Mouse (Mus musculus) stomach, embryonic 16.5 days (tissue): ENCODE data around the gene Hoxa3. TPM values are rescaled to one million over a fixed set of nuclear protein-coding genes. Genes with fewer than 3 reads are reported as not detected.
A peak's percentile ranks its signal among the peaks of the same experiment; 100 is the strongest.

Experiments
- ATAC-seq: fragments of 200-750 bp; cut with Nextera tagmentation; 2 replicates; pipeline ENCODE4 v1.8.0; 2017; ENCODE audit warnings: moderate number of reproducible peaks, moderate TSS enrichment; ENCODE audit not compliant: insufficient read depth, low FRiP score
- H3K27ac ChIP-seq: fragments of 300-500 bp; sonication (generic); 2 replicates; pipeline ENCODE4 v1.5.1; 2014; ENCODE audit warnings: low read length
- H3K27me3 ChIP-seq: fragments of 300-500 bp; sonication (generic); 2 replicates; pipeline ENCODE4 v1.6.1; 2014; ENCODE audit warnings: low read length, control low read depth, mixed read lengths; ENCODE audit not compliant: control insufficient read depth, insufficient read depth
- H3K36me3 ChIP-seq: fragments of 300-500 bp; sonication (generic); 2 replicates; pipeline ENCODE4 v1.6.1; 2014; ENCODE audit warnings: low read length; ENCODE audit not compliant: control insufficient read depth, insufficient read depth
- H3K4me1 ChIP-seq: fragments of 300-500 bp; sonication (generic); 2 replicates; pipeline ENCODE4 v1.6.1; 2014; ENCODE audit warnings: low read length, control low read depth, mixed read lengths; ENCODE audit not compliant: control insufficient read depth, insufficient read depth
- H3K4me2 ChIP-seq: fragments of 300-500 bp; sonication (generic); 2 replicates; pipeline ENCODE4 v1.6.1; 2014; ENCODE audit warnings: low read depth, low read length, mixed read lengths
- H3K4me3 ChIP-seq: fragments of 300-500 bp; sonication (generic); replicated peaks from 2 replicates; pipeline ENCODE4 v1.5.1; 2014; ENCODE audit warnings: mild to moderate bottlenecking, low read length
- H3K9ac ChIP-seq: fragments of 300-500 bp; sonication (generic); 2 replicates; pipeline ENCODE4 v1.6.1; 2014; ENCODE audit warnings: low read length
- H3K9me3 ChIP-seq: fragments of 300-500 bp; sonication (generic); replicated peaks from 2 replicates; pipeline ENCODE4 v1.6.1; 2016; ENCODE audit warnings: low read length, control low read depth; ENCODE audit not compliant: control insufficient read depth
- WGBS: fragments of 180-500 bp; shearing (Covaris S2); extraction: QIAGEN DNeasy Blood & Tissue Kit; methylation state at CpG from one replicate; pipeline ENCODE4 v1.1.7; 2014; 5-methylcytosine and 5-hydroxymethylcytosine counted together
- polyA plus RNA-seq: library from polyadenylated mRNA; unstranded; fragments of >200 nt; fragmentation: Nextera tagmentation; extraction: Ambion mirVana; gene quantifications from 2 replicates; pipeline ENCODE4 v1.2.1, GENCODE M21; 2015

Gene Hoxa3
- polyA plus RNA-seq, 1 experiment from 2014 or later, result 6.0 TPM

DNA sequence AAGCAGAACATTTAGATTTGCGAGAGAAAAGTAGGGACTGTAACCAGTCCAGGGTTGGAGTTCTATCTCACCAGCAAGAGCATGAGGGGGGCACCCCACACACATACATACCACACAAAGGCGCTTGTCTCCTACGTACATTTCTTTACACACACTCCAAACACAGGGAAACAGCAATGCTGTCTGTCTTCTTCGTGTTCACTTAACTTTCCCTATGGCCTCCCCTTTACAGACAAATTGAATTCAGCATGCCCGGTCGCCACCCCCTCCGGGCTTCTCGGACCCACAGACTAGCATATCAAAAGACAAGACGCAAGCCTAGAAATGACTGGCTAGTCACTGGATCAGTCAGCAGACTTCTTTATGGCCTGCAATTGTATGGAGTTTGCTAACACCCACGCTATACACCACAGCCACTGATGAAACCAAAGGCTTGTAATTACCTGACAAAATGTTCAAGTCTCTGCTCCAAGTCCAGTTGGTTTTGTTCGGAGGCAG lies 32.9 kb downstream of the Hoxa3 start:
- Histone ChIP-seq H3K4me1 (peaks cover 33% of the 10 kb centered on the region), H3K9me3 (no peaks in the 10 kb centered on the region), H3K27ac (peak overlapping the region; percentile 98), H3K4me2 (peak overlapping the region; percentile 71), H3K4me3 (peak overlapping the region; percentile 60), H3K36me3 (no peaks in the 10 kb centered on the region), H3K9ac (peak overlapping the region; percentile 91), H3K27me3 (no peaks in the 10 kb centered on the region)
- 24% methylated on average over 11 of the region's 11 CpGs for WGBS
- ATAC-seq, result no peak

DNA sequence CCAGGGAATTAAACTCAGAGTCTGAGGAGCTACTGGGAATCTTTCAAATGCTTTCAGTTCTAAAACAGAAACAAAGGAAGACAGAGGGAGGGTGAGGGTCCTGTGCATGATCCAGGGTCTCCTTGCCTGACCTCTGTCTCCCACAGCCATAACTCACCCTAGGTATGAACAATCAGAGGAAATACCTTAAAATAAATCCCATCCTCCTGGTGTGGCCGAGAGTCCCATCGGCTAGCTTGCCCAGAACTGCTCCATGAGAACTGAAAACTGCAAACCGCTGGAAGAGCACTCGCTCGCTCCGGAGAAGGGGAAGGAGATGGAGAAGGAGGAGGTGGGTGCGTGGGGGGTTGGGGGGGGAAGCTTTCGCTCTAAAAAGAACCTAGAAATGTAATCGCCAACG lies 33.4 kb downstream of the Hoxa3 start:
- H3K4me1 ChIP-seq, result peaks cover 30% of the 10 kb centered on the region
- WGBS, result 13% methylated on average over 10 of the region's 10 CpGs

DNA sequence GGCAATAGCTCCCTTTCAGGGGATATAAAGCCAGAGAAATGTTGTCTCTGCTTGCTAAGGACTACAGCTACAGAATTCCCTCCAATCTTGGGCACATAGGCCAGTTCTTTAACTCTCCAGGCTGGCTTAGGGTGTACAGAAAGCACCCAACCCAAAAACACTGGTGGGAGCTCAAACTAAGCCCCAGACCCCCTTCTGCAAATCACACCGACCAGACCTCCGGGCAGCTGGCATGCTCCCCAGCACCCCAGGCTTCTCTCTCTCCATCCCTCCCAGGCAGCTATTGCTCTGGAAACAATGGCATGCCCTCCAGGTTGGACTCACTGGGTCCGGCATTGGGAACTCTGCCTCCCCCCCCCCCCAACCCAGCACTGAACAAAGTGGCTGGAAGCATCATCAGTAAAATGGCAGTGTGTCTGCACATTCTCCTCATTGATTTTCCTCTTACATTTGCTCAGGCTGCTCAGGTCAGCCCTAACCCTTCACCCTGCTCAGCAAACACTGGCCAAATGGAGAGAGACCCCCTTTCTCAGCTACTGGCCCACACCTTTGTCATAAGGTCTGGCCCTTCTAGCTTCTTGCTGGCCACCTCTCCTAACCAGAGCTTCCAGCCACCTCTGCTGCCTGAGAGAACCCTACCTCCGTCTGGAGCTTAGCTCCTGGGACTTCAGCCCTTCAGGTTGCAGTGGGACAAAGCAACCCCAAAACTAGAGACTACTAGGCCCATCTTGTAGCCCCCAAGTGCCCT lies 34.0 kb downstream of the Hoxa3 start:
- peak overlapping the region; percentile 71 for H3K4me2 ChIP-seq
- no peaks in the 10 kb centered on the region for H3K36me3 ChIP-seq
- no peaks in the 10 kb centered on the region for H3K9me3 ChIP-seq
- H3K4me3 ChIP-seq, result peak overlapping the region; percentile 60
- H3K27ac ChIP-seq, result peak overlapping the region; percentile 98
- H3K9ac ChIP-seq, result peak overlapping the region; percentile 91
- WGBS, result 17% methylated on average over 4 of the region's 4 CpGs
- peaks cover 24% of the 10 kb centered on the region for H3K4me1 ChIP-seq
- H3K27me3 ChIP-seq, result no peaks in the 10 kb centered on the region
- ATAC-seq, result no peak

More for the DNA sequence above, 33.4 kb downstream of the Hoxa3 start:
- peak overlapping the region; percentile 71 for H3K4me2 ChIP-seq
- no peak for ATAC-seq
- no peaks in the 10 kb centered on the region for H3K27me3 ChIP-seq
- H3K27ac ChIP-seq, result peak overlapping the region; percentile 98
- no peaks in the 10 kb centered on the region for H3K9me3 ChIP-seq
- no peaks in the 10 kb centered on the region for H3K36me3 ChIP-seq
- peak overlapping the region; percentile 91 for H3K9ac ChIP-seq
- peak overlapping the region; percentile 60 for H3K4me3 ChIP-seq

DNA sequence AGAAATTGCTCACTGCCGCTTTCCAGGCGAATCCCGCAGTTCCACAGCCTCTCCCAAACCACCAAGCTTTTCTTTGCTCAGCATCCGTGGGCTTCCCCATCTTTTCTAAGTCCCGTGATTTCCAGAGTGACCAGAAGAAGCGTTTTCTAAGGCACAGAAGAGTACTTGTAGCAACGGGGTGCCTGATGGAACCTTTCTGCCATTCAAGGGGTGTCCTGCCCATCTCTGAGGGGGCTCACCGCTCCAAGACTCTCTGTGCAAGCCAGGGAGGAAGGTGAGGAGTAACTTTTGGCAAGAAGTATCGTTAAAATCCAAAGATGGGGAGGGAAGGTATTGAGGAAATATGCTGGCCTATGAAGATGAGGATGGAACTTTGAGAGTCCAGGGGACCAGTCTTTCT lies 35.3 kb downstream of the Hoxa3 start:
- Histone ChIP-seq H3K4me3 (peak overlapping the region; percentile 60), H3K9me3 (no peaks in the 10 kb centered on the region), H3K4me2 (peak overlapping the region; percentile 71), H3K9ac (peak overlapping the region; percentile 91), H3K36me3 (no peaks in the 10 kb centered on the region), H3K27me3 (no peaks in the 10 kb centered on the region), H3K27ac (peak overlapping the region; percentile 98), H3K4me1 (peaks cover 17% of the 10 kb centered on the region)
- 16% methylated on average over 9 of the region's 9 CpGs for WGBS
- no peak for ATAC-seq

DNA sequence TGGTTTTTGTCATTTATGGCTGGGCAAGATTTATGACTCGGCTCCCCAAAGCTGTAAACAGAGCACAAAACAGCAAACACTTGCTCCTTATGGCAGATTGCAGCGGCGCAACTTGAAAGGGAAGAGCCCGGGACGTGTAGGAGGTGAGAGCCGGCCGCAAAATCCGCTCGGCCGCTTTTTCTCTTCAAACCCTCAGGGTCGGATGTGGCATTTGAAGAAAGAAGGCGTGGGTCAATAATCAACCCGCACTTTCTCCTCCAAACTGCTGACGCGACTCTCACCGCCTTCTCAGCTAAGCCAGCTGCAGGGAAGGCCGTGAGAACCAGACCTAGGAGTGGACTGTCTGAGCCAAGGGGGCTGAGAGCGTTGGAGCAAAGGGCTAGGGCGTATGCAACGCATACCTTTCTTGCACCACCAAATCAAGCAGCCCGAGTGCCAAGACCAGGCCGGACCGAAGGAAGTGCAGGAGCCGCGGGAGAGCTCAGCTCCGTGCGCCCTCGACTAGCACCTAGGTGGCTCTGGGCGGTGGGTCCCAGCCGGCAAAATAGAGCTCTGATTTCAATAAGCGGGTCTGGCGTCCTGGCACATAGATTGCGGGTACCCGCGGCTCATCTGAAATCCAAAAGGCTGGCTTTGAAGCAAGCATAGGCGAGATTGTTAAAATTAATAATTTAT lies 35.9 kb downstream of the Hoxa3 start, which contains the start of gene 5730596B20Rik:
Gene 5730596B20Rik, plus strand, starts transcription at position 438 of the 675 bp plus-strand sequence.
- 2% methylated on average over 36 of the region's 36 CpGs for WGBS
- peak within 1 kb of the TSS; percentile 71 for H3K4me2 ChIP-seq
- H3K9me3 ChIP-seq, result no peaks in the 10 kb centered on the region
- H3K4me1 ChIP-seq, result peaks cover 20% of the 10 kb centered on the region
- H3K4me3 ChIP-seq, result peak within 1 kb of the TSS; percentile 60
- no peaks in the 10 kb centered on the region for H3K36me3 ChIP-seq
- peak within 1 kb of the TSS; percentile 98 for H3K27ac ChIP-seq
- H3K27me3 ChIP-seq, result no peaks in the 10 kb centered on the region
- no peak for ATAC-seq
- peak within 1 kb of the TSS; percentile 91 for H3K9ac ChIP-seq

DNA sequence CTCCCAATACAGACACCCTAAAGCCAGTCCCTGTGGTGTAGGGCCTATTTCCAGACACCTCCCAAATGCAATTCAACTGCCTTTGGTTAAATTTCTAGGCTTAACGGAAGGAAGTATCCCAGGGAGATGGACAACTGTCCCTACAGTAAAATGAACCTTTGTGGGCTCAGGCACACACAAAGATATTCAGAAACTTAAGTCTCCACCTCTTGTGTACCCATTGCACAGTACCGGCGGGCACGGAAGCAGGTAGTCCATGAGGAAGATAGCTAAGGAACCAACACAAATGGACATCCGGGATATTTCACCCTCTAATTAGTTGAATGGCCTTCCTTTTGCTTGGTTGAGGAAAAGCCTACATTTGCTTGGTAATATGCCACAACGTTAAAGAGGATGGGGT lies 36.7 kb downstream of the Hoxa3 start:
- no peaks in the 10 kb centered on the region for H3K36me3 ChIP-seq
- H3K4me3 ChIP-seq, result peak overlapping the region; percentile 60
- no peaks in the 10 kb centered on the region for H3K9me3 ChIP-seq
- no peaks in the 10 kb centered on the region for H3K27me3 ChIP-seq
- peak overlapping the region; percentile 98 for H3K27ac ChIP-seq
- peaks cover 21% of the 10 kb centered on the region for H3K4me1 ChIP-seq
- peak overlapping the region; percentile 91 for H3K9ac ChIP-seq
- ATAC-seq, result no peak
- WGBS, result 4% methylated on average over 6 of the region's 6 CpGs
- H3K4me2 ChIP-seq, result peak overlapping the region; percentile 71

DNA sequence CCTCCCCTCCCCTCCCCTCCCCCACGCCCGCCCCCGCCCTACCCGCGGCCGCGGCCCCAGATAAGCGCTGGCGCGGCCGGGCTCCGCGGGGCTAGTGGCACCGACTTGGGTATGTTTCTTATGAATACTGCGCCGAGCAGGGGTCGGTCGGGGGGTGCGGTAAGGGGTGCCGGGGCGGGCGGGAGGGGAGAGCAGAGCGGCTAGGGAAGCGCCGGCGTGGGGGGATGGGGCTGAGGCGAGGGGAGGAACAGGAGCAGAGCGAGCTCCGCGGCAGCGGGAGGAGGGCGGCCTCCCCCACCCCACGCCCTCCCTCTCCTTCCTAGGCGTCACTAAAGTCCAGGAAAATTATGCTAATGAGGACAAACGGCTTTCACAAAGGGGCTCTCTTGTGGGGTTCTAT lies 37.3 kb downstream of the Hoxa3 start:
- peak overlapping the region; percentile 60 for H3K4me3 ChIP-seq
- peak overlapping the region; percentile 98 for H3K27ac ChIP-seq
- ATAC-seq, result peak; percentile 54
- WGBS, result under 1% methylated on average over 17 of the region's 35 CpGs
- peaks cover 21% of the 10 kb centered on the region for H3K4me1 ChIP-seq
- H3K9ac ChIP-seq, result peak overlapping the region; percentile 91
- no peaks in the 10 kb centered on the region for H3K9me3 ChIP-seq
- no peaks in the 10 kb centered on the region for H3K27me3 ChIP-seq
- no peaks in the 10 kb centered on the region for H3K36me3 ChIP-seq
- H3K4me2 ChIP-seq, result peak overlapping the region; percentile 71

DNA sequence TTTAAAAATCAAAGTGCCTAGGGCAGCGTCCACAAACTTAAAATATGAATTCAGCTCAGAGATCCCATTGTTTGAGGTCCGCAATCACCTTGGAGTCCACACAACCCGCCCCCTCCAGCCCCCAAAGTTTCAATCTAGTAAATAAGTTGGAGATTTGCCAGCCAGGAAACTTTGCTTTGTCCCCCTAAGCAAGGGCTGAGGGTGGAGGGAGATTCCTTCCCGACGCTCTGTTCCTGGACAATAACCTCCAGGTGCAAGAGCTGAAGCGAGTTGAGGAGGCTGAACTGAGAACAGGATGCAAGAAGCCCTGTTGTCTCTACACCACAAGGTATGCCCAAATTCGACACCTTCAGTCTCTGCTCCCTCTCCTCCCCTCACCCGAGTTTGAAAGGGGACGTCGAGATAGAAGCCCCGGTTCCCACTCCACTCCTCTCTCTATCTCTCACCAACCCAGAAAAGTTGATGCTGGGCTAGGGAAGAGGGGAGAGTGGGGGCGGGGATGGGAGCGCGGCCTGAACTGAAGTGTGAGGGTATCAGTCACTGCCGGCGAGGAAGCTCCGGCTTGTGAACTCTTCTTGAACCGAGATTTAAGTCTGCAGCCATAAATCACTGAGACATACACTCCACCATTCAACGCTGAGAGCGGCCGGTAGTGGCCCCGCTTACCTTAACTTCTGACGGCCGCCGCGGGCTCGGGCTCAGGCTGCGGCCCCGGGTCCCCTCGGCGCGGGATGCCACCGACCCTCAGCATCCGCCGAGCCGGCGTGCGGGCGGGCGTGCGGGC lies 38.0 kb downstream of the Hoxa3 start:
- 3% methylated on average over 41 of the region's 41 CpGs for WGBS
- Histone ChIP-seq H3K36me3 (no peaks in the 10 kb centered on the region), H3K9ac (peak overlapping the region; percentile 91), H3K4me2 (peak overlapping the region; percentile 71), H3K27ac (peak overlapping the region; percentile 98), H3K27me3 (no peaks in the 10 kb centered on the region), H3K9me3 (no peaks in the 10 kb centered on the region), H3K4me3 (peak overlapping the region; percentile 60), H3K4me1 (peaks cover 26% of the 10 kb centered on the region)
- ATAC-seq, result peak; percentile 29; the same call in 1 of the 2 replicates
